Mouse (Mus musculus): ENCODE data around the gene Minpp1. TPM values are rescaled to one million over a fixed set of nuclear protein-coding genes. Genes with fewer than 3 reads are reported as not detected.

Gene Minpp1
- total and polyA plus RNA-seq, 2 experiments from 2014 or later: 59.1 to 144 TPM

DNA sequence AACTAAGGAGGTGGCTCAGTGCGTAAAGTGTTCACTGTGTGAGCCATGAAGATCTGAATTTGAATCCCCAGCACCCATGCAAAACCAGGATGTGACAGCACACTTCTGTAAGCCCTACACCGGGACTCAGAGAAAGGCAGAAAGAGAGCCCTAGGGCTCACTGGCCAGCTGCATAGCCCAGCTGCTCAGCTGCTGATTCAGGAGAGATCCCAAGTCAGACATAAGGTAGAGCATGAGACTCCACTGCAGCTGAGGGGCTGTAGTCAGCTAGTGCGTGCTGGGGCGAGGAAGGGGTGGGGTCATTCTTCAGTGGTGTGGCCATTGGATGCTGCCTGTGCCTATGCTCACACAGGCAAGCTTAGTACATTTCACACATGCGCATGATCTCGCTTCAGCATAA lies 21.5 kb downstream of the Minpp1 start:
- no peak for TF ChIP-seq CTCF (IDR thresholded peaks at IDR 0.05; ENCODE audit: low read depth)
- H3K9me3 ChIP-seq (ENCODE audit: low read length): no peaks in the 10 kb centered on the region

DNA sequence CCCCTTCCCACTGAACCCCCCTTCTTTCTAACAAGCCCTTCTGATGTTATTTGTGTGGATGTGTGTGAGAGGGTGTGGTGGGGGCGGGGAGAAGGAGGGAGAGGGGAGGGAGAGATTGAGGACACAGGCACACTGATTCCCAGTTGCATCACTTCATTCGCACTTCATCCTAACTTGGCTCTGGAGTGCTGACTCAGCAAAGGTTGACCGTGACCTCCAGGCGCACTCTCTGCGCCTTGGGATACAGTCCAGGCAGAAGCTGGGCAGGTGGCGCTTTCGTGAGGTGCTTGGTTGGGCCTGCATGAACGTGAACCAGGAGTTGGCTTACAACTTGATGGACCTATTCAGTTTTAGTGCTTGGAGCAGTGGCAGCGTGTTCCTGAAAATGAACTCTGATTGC lies 22.0 kb downstream of the Minpp1 start:
- no peaks in the 10 kb centered on the region for H3K4me1 ChIP-seq (ENCODE audit: insufficient read depth, low read length)
- TF ChIP-seq CTCF (IDR thresholded peaks at IDR 0.05; ENCODE audit: low read depth): no peak
- no peak overlapping the region for H3K9ac ChIP-seq (replicated peaks; ENCODE audit: low read length)
- H3K9me3 ChIP-seq (ENCODE audit: low read length): no peaks in the 10 kb centered on the region
- no peak for DNase-seq (ENCODE audit: low spot score)
- WGBS: 88% methylated on average over 9 of the region's 9 CpGs
- no peak for ATAC-seq
- H3K27me3 ChIP-seq (ENCODE audit: insufficient read depth, low read length): no peaks in the 10 kb centered on the region
- H3K27ac ChIP-seq: no peak overlapping the region
- no peak overlapping the region for H3K4me3 ChIP-seq (ENCODE audit: low read length)
- peaks cover 10% of the 10 kb centered on the region for H3K36me3 ChIP-seq (ENCODE audit: insufficient read depth, low read length)
- H3K4me2 ChIP-seq (ENCODE audit: low read depth, low read length): no peak overlapping the region

More for the DNA sequence above, 21.5 kb downstream of the Minpp1 start:
- peaks cover 10% of the 10 kb centered on the region for H3K36me3 ChIP-seq (ENCODE audit: insufficient read depth, low read length)
- no peak overlapping the region for H3K9ac ChIP-seq (replicated peaks; ENCODE audit: low read length)
- no peak overlapping the region for H3K27ac ChIP-seq
- no peaks in the 10 kb centered on the region for H3K27me3 ChIP-seq (ENCODE audit: insufficient read depth, low read length)
- DNase-seq (ENCODE audit: low spot score) (no peak), ATAC-seq (0 out of 2 replicates have a peak, but pooled peaks have one; percentile 15)
- WGBS: 95% methylated on average over 6 of the region's 6 CpGs
- H3K4me1 ChIP-seq (ENCODE audit: insufficient read depth, low read length): no peaks in the 10 kb centered on the region
- H3K4me3 ChIP-seq (ENCODE audit: low read length): no peak overlapping the region
- no peak overlapping the region for H3K4me2 ChIP-seq (ENCODE audit: low read depth, low read length)

DNA sequence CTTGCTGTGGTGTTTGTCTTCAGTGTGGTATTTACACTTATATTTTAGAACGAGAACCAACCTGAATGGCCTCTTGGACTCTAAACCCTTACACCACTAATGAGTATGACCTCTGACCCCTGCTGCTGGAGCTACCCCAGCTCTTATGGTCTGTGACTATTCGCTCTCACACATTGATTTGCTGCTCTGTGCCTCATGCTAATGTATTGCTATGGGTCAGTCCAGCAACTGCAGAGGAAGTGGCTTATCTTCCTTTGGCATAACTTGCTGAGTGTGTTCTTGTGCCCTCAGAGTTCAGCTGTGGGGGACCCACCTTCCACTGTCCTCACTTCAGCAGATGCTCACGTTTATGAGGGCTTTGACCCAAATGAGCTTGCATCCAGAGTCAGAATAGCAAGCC lies 24.7 kb downstream of the Minpp1 start:
- 89% methylated on average over 3 of the region's 3 CpGs for WGBS
- DNase-seq (ENCODE audit: low spot score) (no peak), ATAC-seq (no peak)
- Histone ChIP-seq H3K36me3 (ENCODE audit: insufficient read depth, low read length) (peaks cover 12% of the 10 kb centered on the region; the same call in 1 of the 2 replicates), H3K27me3 (ENCODE audit: insufficient read depth, low read length) (no peaks in the 10 kb centered on the region), H3K4me2 (ENCODE audit: low read depth, low read length) (no peak overlapping the region), H3K27ac (no peak overlapping the region), H3K9me3 (ENCODE audit: low read length) (no peaks in the 10 kb centered on the region), H3K4me3 (ENCODE audit: low read length) (no peak overlapping the region), H3K4me1 (ENCODE audit: insufficient read depth, low read length) (no peaks in the 10 kb centered on the region), H3K9ac (replicated peaks; ENCODE audit: low read length) (no peak overlapping the region)
- no peak for TF ChIP-seq CTCF (IDR thresholded peaks at IDR 0.05; ENCODE audit: low read depth)

DNA sequence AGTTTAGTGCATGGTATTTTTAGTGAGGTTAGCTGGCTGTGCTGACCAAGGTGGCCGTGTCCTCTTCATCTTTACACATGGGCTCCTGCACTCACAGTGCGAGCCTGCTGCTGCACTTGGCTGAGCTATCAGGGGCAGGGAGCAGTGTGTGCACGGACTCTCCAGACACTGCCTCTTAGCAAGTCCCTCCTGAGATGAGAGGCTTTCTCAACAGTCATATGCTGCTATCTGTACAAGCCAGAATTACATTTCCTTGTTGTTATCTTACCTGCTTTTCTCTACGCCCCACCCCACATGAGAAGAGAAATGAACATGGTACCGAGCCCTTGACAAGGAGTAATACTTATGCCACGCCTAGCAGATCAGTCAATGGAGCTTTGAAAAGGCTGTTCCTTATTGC lies 25.4 kb downstream of the Minpp1 start:
- Histone ChIP-seq H3K4me2 (ENCODE audit: low read depth, low read length) (no peak overlapping the region), H3K9me3 (ENCODE audit: low read length) (peaks cover 3% of the 10 kb centered on the region; the same call in 1 of the 2 replicates), H3K4me1 (ENCODE audit: insufficient read depth, low read length) (no peaks in the 10 kb centered on the region), H3K36me3 (ENCODE audit: insufficient read depth, low read length) (peaks cover 12% of the 10 kb centered on the region; the same call in 1 of the 2 replicates), H3K4me3 (ENCODE audit: low read length) (no peak overlapping the region), H3K27ac (no peak overlapping the region), H3K9ac (replicated peaks; ENCODE audit: low read length) (no peak overlapping the region), H3K27me3 (ENCODE audit: insufficient read depth, low read length) (no peaks in the 10 kb centered on the region)
- no peak for DNase-seq (ENCODE audit: low spot score)
- ATAC-seq: no peak
- WGBS: 97% methylated on average over 6 of the region's 6 CpGs
- TF ChIP-seq CTCF (IDR thresholded peaks at IDR 0.05; ENCODE audit: low read depth): no peak

DNA sequence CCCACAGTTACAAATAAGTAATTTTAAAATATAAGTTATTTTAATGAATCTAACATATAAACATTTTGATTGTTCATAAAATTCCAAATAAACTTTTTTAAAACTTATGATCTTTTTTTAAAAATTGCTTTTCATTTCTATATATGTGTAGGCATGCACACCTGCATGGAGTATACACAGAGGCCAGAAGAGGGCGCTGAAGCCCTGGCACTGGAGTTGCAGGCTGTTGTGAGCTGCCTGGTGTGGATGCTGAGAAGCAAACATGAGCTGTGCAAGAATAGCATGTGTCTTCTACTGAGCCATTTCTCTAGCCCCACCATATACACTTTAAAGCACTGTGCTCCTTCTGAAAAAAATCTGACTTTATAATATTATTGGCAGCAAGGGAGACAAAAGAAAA lies 26.9 kb downstream of the Minpp1 start:
- Histone ChIP-seq H3K36me3 (ENCODE audit: insufficient read depth, low read length) (peaks cover 12% of the 10 kb centered on the region; the same call in 1 of the 2 replicates), H3K4me3 (ENCODE audit: low read length) (no peak overlapping the region)
- ATAC-seq: no peak

DNA sequence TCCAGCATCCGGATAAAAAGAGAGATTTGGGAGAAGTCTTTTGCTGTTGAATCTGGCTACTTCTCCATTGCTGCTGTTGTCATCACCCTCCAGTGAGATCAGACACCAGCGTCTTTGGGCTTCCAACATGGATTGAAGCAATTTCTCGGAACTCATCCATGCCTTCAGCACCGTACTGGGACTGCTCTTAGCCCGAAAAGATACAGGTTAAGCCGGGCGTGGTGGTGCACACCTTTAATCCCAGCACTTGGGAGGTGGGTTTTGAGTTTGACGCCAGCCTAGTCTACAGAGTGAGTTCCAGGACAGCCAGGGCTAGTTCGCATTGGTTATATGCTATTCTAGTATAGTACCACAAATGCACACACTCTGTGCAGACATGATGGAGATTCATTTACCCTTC lies 31.0 kb downstream of the Minpp1 start:
- 97% methylated on average over 9 of the region's 9 CpGs for WGBS
- DNase-seq (ENCODE audit: low spot score) (no peak), ATAC-seq (no peak)
- Histone ChIP-seq H3K9ac (replicated peaks; ENCODE audit: low read length) (no peak overlapping the region), H3K36me3 (ENCODE audit: insufficient read depth, low read length) (peaks cover 12% of the 10 kb centered on the region; the same call in 1 of the 2 replicates), H3K27me3 (ENCODE audit: insufficient read depth, low read length) (no peaks in the 10 kb centered on the region), H3K4me2 (ENCODE audit: low read depth, low read length) (no peak overlapping the region), H3K4me1 (ENCODE audit: insufficient read depth, low read length) (no peaks in the 10 kb centered on the region), H3K27ac (no peak overlapping the region), H3K9me3 (ENCODE audit: low read length) (peaks cover 3% of the 10 kb centered on the region; the same call in 1 of the 2 replicates), H3K4me3 (ENCODE audit: low read length) (no peak overlapping the region)
- TF ChIP-seq CTCF (IDR thresholded peaks at IDR 0.05; ENCODE audit: low read depth): no peak

More for the DNA sequence above, 26.9 kb downstream of the Minpp1 start:
- peak; percentile 23; the same call in 1 of the 2 replicates for TF ChIP-seq CTCF (IDR thresholded peaks at IDR 0.05; ENCODE audit: low read depth)
- no peaks in the 10 kb centered on the region for H3K27me3 ChIP-seq (ENCODE audit: insufficient read depth, low read length)
- H3K9ac ChIP-seq (replicated peaks; ENCODE audit: low read length): no peak overlapping the region
- DNase-seq (ENCODE audit: low spot score): no peak
- peaks cover 3% of the 10 kb centered on the region; the same call in 1 of the 2 replicates for H3K9me3 ChIP-seq (ENCODE audit: low read length)
- H3K4me2 ChIP-seq (ENCODE audit: low read depth, low read length): no peak overlapping the region
- no peaks in the 10 kb centered on the region for H3K4me1 ChIP-seq (ENCODE audit: insufficient read depth, low read length)
- no peak overlapping the region for H3K27ac ChIP-seq
- WGBS: 44% methylated on average over 1 of the region's 1 CpGs

DNA sequence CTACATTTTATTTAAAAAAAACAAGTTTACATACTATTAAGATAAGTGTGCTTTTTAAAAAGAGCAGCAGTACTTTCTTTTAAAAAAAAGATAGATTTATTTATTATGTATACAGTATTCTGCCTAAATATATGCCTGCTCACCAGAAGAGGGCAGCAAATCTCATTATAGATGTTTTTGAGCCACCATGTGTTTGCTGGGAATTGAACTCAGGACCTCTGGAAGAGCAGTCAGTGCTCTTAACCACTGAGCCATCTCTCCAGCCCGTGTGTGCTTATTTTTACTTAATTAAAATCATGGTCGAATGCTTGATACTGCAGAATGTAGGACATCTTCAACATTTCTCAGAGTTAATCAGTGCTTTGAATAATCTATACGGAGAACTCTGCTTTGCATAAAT lies 35.9 kb downstream of the Minpp1 start:
- H3K27ac ChIP-seq: no peak overlapping the region
- H3K27me3 ChIP-seq (ENCODE audit: insufficient read depth, low read length): no peaks in the 10 kb centered on the region
- ATAC-seq: no peak
- TF ChIP-seq CTCF (IDR thresholded peaks at IDR 0.05; ENCODE audit: low read depth): no peak
- H3K4me1 ChIP-seq (ENCODE audit: insufficient read depth, low read length): no peaks in the 10 kb centered on the region
- 88% methylated on average over 3 of the region's 3 CpGs for WGBS
- no peak overlapping the region for H3K9ac ChIP-seq (replicated peaks; ENCODE audit: low read length)
- DNase-seq (ENCODE audit: low spot score): no peak
- peaks cover 4% of the 10 kb centered on the region; the same call in 1 of the 2 replicates for H3K36me3 ChIP-seq (ENCODE audit: insufficient read depth, low read length)
- H3K4me3 ChIP-seq (ENCODE audit: low read length): no peak overlapping the region
- H3K4me2 ChIP-seq (ENCODE audit: low read depth, low read length): no peak overlapping the region
- H3K9me3 ChIP-seq (ENCODE audit: low read length): no peaks in the 10 kb centered on the region

Measured in hindbrain, postnatal 0 days (tissue).